Mouse (Mus musculus) erythroblast, embryonic 14.5 days (primary cell): ENCODE results near the gene Wnt7b. TPM values are rescaled to one million over a fixed set of nuclear protein-coding genes. Genes with fewer than 3 reads are reported as not detected.

Experiments
- H3K27me3 ChIP-seq: 2 replicates; pipeline ENCODE4 v1.6.1; 2012; ENCODE audit warnings: inconsistent platforms; ENCODE audit not compliant: control insufficient read depth
- H3K36me3 ChIP-seq: 2 replicates; pipeline ENCODE4 v1.6.1; 2012; ENCODE audit warnings: mild to moderate bottlenecking, inconsistent platforms; ENCODE audit not compliant: control insufficient read depth
- H3K4me1 ChIP-seq: 2 replicates; pipeline ENCODE4 v1.6.1; 2012; ENCODE audit warnings: inconsistent platforms; ENCODE audit not compliant: control insufficient read depth
- H3K4me3 ChIP-seq: replicated peaks from 2 replicates; pipeline ENCODE3; 2012; ENCODE audit warnings: moderate library complexity, mild to moderate bottlenecking, inconsistent platforms
- H3K9me3 ChIP-seq: 2 replicates; pipeline ENCODE4 v1.6.1; 2012; ENCODE audit warnings: low read length, inconsistent platforms, mixed read lengths; ENCODE audit not compliant: control insufficient read depth
- GATA1 ChIP-seq: IDR thresholded peaks from 2 replicates; pipeline ENCODE4 v1.6.1; 2012; ENCODE audit warnings: low read length, inconsistent platforms, mixed read lengths
- TAL1 ChIP-seq: IDR thresholded peaks from 3 replicates; pipeline ENCODE4 v1.6.1; 2012; ENCODE audit warnings: low read length, inconsistent platforms, mixed read lengths
- polyA plus RNA-seq: library from polyadenylated mRNA; stranded (reverse); fragments of >175 nt; gene quantifications from 2 replicates; pipeline ENCODE4 v1.2.3, GENCODE M21; 2012

The Wnt7b gene
- polyA plus RNA-seq, 1 experiment, result not detected

DNA sequence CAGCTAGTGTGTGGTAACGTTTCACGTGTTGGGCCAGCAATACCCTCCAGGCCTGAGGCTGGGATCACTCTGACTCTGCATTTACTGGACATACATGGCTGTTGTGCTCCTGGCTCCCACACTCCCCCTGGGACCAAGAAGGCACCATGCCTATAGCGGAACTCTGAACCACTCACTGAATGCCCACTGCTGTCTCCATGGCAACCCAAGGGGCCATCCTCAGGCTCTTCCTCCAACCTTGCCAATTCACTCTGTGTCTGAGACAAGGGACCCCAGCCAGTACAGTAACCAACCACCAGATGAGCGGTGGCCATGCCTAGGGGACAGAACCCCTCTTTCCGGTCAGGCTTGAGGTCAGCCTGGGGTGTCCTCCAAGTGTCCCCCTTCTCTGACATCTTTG lies 17.3 kb downstream of the Wnt7b start:
- TF ChIP-seq TAL1 (no peak), GATA1 (no peak)
- no peaks in the 10 kb centered on the region for H3K9me3 ChIP-seq
- H3K4me1 ChIP-seq, result no peaks in the 10 kb centered on the region
- H3K4me3 ChIP-seq, result no peak overlapping the region
- no peaks in the 10 kb centered on the region for H3K27me3 ChIP-seq
- H3K36me3 ChIP-seq, result no peaks in the 10 kb centered on the region

DNA sequence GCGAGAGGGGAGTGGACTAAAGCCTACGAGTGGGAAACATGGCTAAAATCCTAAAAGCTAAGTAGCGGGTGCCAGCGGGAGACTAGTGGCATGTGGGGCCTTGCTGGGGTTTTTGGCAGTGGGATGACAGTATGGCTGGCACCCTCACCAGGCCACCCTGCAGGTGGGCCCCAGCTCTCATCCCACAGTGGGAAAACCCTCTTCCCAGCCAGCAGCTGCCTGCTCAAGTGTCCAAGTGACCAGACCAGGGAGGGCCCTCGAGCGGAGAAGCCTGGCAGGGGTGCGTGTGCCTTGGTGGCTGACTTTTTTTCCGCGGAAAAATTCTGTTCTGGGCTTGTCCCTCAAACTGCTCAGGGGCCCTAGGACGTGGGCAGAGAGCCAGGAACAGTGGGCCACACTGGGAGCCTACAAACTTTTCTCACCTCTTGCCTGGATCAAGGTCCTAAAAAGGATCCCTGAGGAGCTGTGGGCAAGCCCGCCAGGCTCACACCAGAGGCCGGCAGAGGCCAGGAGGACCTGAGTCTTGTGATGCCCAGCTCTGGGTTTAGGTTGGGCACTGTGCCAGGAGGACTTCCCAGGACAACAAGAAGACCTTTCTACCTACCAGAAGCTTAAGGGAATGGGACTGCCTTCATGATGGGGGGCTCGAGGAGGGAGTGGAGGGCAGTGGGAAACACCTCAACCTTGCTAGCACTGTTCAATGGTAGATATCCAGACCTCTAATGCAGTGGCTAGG lies 18.1 kb downstream of the Wnt7b start:
- Histone ChIP-seq H3K4me3 (no peak overlapping the region), H3K9me3 (no peaks in the 10 kb centered on the region), H3K36me3 (no peaks in the 10 kb centered on the region)

DNA sequence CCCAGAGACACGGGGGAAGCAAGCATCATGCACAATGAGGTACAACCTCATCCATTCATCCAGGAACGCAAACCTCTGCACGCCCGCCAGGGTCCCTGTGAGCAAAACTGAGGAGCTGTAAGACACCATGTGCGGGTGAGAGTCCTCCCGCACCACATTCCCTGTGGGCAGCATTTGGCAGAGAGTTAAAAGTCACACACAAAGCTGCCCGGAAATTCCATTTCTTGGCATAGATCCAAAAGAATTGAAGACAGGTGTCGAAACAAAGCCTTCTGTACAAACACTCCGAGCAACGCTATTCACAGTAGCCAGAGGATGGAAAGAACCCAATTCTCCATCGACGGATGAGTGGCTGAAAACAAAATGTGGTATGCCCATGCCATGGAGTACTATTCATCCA lies 20.3 kb downstream of the Wnt7b start:
- no peaks in the 10 kb centered on the region for H3K36me3 ChIP-seq
- no peak overlapping the region for H3K4me3 ChIP-seq
- no peaks in the 10 kb centered on the region for H3K4me1 ChIP-seq
- H3K9me3 ChIP-seq, result no peaks in the 10 kb centered on the region
- no peaks in the 10 kb centered on the region for H3K27me3 ChIP-seq
- TF ChIP-seq TAL1, result no peak
- no peak for TF ChIP-seq GATA1

More for the DNA sequence above, 18.1 kb downstream of the Wnt7b start:
- Histone ChIP-seq H3K27me3 (no peaks in the 10 kb centered on the region), H3K4me1 (no peaks in the 10 kb centered on the region)
- no peak for TF ChIP-seq GATA1
- no peak for TF ChIP-seq TAL1

DNA sequence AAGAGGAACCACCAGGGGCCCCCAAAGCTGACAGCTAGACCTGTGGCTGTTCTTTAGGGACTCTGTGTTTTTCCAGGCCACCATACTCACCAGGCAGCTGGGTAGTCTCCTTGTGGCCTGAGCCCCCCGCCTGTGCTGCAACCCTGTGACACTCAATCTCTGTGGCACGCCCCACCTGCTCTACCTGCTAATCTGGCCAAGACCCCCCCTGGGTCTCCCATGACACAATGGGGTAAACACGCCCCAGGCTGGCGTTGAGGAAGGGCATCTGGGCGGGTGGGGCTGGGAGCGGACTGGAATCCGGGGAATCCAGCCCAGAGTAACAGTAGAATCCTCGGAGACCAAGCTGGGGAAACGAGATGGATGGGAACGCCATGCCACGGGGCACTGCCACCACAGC lies 21.4 kb downstream of the Wnt7b start:
- TF ChIP-seq GATA1 (no peak), TAL1 (no peak)
- Histone ChIP-seq H3K9me3 (no peaks in the 10 kb centered on the region), H3K4me1 (no peaks in the 10 kb centered on the region), H3K4me3 (no peak overlapping the region), H3K27me3 (no peaks in the 10 kb centered on the region), H3K36me3 (no peaks in the 10 kb centered on the region)

DNA sequence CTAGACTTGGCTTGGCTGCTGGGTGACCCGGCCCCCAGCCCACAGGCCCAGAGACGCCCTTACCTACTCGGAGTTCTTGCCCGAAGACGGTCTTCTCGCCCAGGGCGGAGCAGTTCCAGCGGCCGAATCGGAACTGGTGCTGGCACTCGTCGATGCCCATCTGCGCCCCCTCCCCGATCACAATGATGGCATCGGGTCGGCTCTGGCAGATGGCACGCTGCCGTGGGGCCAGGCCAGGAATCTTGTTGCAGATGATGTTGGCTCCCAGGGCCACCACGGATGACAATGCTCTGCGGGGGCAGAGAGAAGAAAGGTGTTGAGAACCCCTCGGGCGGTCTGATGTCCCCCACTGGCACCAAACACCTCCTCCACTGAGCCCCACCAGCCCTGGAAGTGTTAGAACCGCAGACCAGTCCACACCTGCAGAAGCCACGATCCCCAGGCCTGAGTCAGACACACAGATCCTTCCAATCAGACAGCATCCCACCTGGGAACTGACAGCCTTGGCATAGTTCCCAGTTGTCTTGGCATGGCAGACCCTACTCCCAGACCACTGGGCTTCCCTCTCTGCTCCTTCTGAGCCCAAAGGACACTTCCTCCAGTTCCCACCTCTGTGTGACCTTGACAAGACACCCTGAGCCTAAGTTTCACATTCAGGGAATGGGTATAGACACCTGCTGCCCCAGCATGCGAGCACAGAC lies 23.3 kb downstream of the Wnt7b start:
- H3K9me3 ChIP-seq, result no peaks in the 10 kb centered on the region
- H3K4me1 ChIP-seq, result no peaks in the 10 kb centered on the region
- TF ChIP-seq TAL1 (no peak), GATA1 (no peak)
- H3K27me3 ChIP-seq, result no peaks in the 10 kb centered on the region
- no peak overlapping the region for H3K4me3 ChIP-seq
- no peaks in the 10 kb centered on the region for H3K36me3 ChIP-seq

- H3K9me3 ChIP-seq, result no peaks in the 10 kb centered on the region
- no peaks in the 10 kb centered on the region for H3K36me3 ChIP-seq
- H3K27me3 ChIP-seq, result no peaks in the 10 kb centered on the region
- H3K4me1 ChIP-seq, result no peaks in the 10 kb centered on the region
- TF ChIP-seq TAL1 (no peak), GATA1 (no peak)
- no peak overlapping the region for H3K4me3 ChIP-seq
Measured at GRCm38 (mm10) chr15:85555799-85556198, 26.5 kb downstream of the Wnt7b start.

DNA sequence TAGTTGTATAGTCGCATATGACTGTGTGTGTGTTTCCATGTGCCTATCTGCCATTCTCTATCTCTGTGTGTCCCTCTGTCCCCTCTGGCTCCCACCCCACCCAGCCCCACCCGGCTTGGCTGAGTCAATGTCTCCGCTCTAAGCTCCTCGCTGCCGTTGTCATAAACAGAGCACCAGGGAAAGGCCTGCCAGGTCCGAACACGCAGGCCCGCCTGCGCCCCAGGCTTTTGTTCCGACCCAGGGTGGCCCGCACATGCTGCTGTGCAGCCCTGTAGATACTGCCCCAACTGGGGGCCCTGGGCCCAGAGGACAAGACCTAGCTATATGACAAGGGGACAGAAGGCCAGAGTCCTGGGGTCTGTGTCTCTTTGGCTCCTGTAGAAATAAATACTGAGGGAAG lies 28.9 kb downstream of the Wnt7b start:
- Histone ChIP-seq H3K36me3 (no peaks in the 10 kb centered on the region), H3K27me3 (no peaks in the 10 kb centered on the region), H3K4me1 (no peaks in the 10 kb centered on the region), H3K4me3 (no peak overlapping the region), H3K9me3 (no peaks in the 10 kb centered on the region)
- TF ChIP-seq TAL1 (no peak), GATA1 (no peak)

- Histone ChIP-seq H3K9me3 (no peaks in the 10 kb centered on the region), H3K27me3 (no peaks in the 10 kb centered on the region), H3K36me3 (no peaks in the 10 kb centered on the region), H3K4me1 (no peaks in the 10 kb centered on the region), H3K4me3 (no peak overlapping the region)
- no peak for TF ChIP-seq TAL1
- no peak for TF ChIP-seq GATA1
Measured at GRCm38 (mm10) chr15:85546500-85546899, 35.8 kb downstream of the Wnt7b start.

- no peaks in the 10 kb centered on the region for H3K4me1 ChIP-seq
- no peak overlapping the region for H3K4me3 ChIP-seq
- no peaks in the 10 kb centered on the region for H3K27me3 ChIP-seq
- no peaks in the 10 kb centered on the region for H3K36me3 ChIP-seq
- H3K9me3 ChIP-seq, result no peaks in the 10 kb centered on the region
- TF ChIP-seq GATA1, result no peak
Measured at GRCm38 (mm10) chr15:85545369-85545768, 36.9 kb downstream of the Wnt7b start.
